Mouse (Mus musculus) limb, embryonic 15.5 days (tissue): ENCODE results near the gene Tspoap1. TPM values are rescaled to one million over a fixed set of nuclear protein-coding genes. Genes with fewer than 3 reads are reported as not detected.

Experiments used
- ATAC-seq: fragments of 200-750 bp; cut with Nextera tagmentation; 2 replicates; pipeline ENCODE4 v1.8.0; 2017; ENCODE audit warnings: low read depth, moderate TSS enrichment; ENCODE audit not compliant: insufficient number of reproducible peaks, low FRiP score, low TSS enrichment
- H3K27ac ChIP-seq: fragments of 300-500 bp; sonication (generic); 2 replicates; pipeline ENCODE4 v1.5.1; 2015; ENCODE audit warnings: moderate library complexity, mild to moderate bottlenecking, inconsistent platforms
- H3K27me3 ChIP-seq: fragments of 300-500 bp; sonication (generic); 2 replicates; pipeline ENCODE4 v1.6.1; 2015; ENCODE audit warnings: inconsistent platforms
- H3K36me3 ChIP-seq: fragments of 300-500 bp; sonication (generic); 2 replicates; pipeline ENCODE4 v1.6.1; 2015; ENCODE audit warnings: inconsistent platforms
- H3K4me1 ChIP-seq: fragments of 300-500 bp; sonication (generic); 2 replicates; pipeline ENCODE4 v1.6.1; 2015; ENCODE audit warnings: inconsistent platforms
- H3K4me2 ChIP-seq: fragments of 300-500 bp; sonication (generic); 2 replicates; pipeline ENCODE4 v1.6.1; 2015; ENCODE audit warnings: mild to moderate bottlenecking, inconsistent platforms
- H3K4me3 ChIP-seq: fragments of 300-500 bp; sonication (generic); 2 replicates; pipeline ENCODE4 v1.5.1; 2015; ENCODE audit warnings: mild to moderate bottlenecking, inconsistent platforms
- H3K9ac ChIP-seq: fragments of 300-500 bp; sonication (generic); 2 replicates; pipeline ENCODE4 v1.6.1; 2015; ENCODE audit warnings: inconsistent platforms
- H3K9me3 ChIP-seq: fragments of 300-500 bp; sonication (generic); 2 replicates; pipeline ENCODE4 v1.6.1; 2016; ENCODE audit warnings: inconsistent platforms
- WGBS: fragments of 180-500 bp; shearing (Covaris S2); methylation state at CpG from one replicate; pipeline ENCODE4 v1.1.7; 2015; 5-methylcytosine and 5-hydroxymethylcytosine counted together
- polyA plus RNA-seq: library from polyadenylated mRNA; unstranded; fragments of >200 nt; fragmentation: Nextera tagmentation; extraction: Ambion mirVana; gene quantifications from 2 replicates; pipeline ENCODE4 v1.2.1, GENCODE M21; 2015

Tspoap1 gene
- polyA plus RNA-seq, 1 experiment from 2014 or later, result 1.4 TPM

GRCm38 (mm10) chr11:87754603-87755002 is 5.7 kb upstream of the Tspoap1 start:
- WGBS, result 60% methylated on average over 5 of the region's 5 CpGs
- Histone ChIP-seq H3K4me1 (no peaks in the 10 kb centered on the region; the same call in 1 of the 2 replicates), H3K4me2 (no peak overlapping the region), H3K27me3 (peaks cover 9% of the 10 kb centered on the region), H3K27ac (no peak overlapping the region), H3K9me3 (no peaks in the 10 kb centered on the region), H3K9ac (no peak overlapping the region), H3K36me3 (no peaks in the 10 kb centered on the region), H3K4me3 (no peak overlapping the region)
- no peak for ATAC-seq

DNA sequence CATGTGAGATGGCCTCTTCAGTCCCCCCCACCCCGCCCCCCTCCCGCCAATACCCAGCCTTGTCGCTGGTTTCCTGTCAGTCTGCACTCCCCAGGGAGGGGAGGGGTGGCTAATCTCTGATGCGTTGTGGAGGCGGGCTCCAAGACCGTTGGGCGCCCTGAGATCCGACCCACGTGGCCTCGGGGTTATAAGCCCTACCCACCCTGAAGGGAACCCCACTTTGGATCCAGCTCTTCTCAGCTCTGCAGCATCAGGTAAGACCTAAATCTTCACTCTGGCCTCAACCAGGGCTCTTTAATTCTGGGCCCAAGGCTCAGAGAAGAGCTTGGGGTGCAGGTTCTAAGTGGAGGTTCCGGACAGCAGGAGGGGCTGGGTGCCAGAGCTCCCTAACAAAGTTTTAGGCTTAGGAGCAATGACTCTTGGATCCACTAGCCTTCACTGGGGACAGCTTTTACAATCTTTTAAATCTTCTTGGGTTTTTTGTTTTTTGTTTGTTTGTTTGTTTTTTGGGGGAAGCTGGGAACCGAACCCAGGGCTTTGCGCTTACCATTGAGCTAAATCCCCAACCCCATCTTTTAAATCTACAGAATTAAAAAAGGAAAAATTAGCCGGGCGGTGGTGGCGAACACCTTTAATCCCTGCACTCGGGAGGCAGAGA is 4.9 kb upstream of the Tspoap1 start:
- Histone ChIP-seq H3K9ac (no peak overlapping the region), H3K4me1 (no peaks in the 10 kb centered on the region), H3K36me3 (no peaks in the 10 kb centered on the region), H3K27me3 (peaks cover 18% of the 10 kb centered on the region), H3K4me2 (no peak overlapping the region), H3K4me3 (no peak overlapping the region), H3K9me3 (no peaks in the 10 kb centered on the region), H3K27ac (no peak overlapping the region)
- 75% methylated on average over 17 of the region's 17 CpGs for WGBS
- no peak for ATAC-seq

DNA sequence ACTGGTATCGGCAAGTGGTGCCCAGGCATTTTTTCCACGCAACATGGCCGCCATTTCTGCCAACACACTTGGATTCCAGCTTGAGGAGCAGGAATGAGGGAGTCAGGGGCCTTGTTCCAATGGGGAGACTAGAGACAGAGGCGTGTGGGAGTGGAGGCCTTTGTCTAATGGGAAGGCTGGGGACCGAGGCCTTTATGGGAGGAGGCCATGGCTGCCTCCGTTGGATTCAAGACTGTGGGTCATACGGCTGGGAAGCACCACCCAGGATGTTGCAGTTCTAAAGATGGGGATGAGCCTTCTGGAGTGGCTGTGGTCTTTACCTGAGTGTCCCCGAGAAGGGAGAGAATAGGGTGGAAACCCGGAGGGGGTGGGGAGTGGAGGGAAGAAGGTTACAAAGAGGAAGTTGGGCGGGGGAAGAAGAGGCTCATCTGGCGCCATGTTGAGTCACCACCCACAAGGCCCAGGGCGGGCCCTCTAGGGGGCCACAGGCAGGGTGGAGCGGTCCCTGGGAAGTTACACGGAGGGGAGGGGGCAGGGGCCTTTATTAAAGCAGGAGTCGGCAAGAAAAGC is 4.0 kb upstream of the Tspoap1 start:
- H3K4me1 ChIP-seq, result no peaks in the 10 kb centered on the region
- H3K4me2 ChIP-seq, result no peak overlapping the region
- 82% methylated on average over 15 of the region's 15 CpGs for WGBS
- no peaks in the 10 kb centered on the region for H3K9me3 ChIP-seq
- H3K36me3 ChIP-seq, result no peaks in the 10 kb centered on the region
- peak overlapping the region; percentile 10; the same call in 1 of the 2 replicates for H3K4me3 ChIP-seq
- no peak for ATAC-seq
- H3K27ac ChIP-seq, result no peak overlapping the region
- H3K9ac ChIP-seq, result no peak overlapping the region
- peaks cover 27% of the 10 kb centered on the region for H3K27me3 ChIP-seq

- Histone ChIP-seq H3K27ac (no peak overlapping the region), H3K27me3 (peaks cover 36% of the 10 kb centered on the region), H3K4me2 (no peak overlapping the region), H3K9ac (no peak overlapping the region), H3K4me3 (no peak overlapping the region; the same call in 1 of the 2 replicates), H3K9me3 (no peaks in the 10 kb centered on the region), H3K36me3 (no peaks in the 10 kb centered on the region), H3K4me1 (no peaks in the 10 kb centered on the region)
- 84% methylated on average over 25 of the region's 25 CpGs for WGBS
- no peak for ATAC-seq
Observed at GRCm38 (mm10) chr11:87757001-87757954, 3.1 kb upstream of the Tspoap1 start.

DNA sequence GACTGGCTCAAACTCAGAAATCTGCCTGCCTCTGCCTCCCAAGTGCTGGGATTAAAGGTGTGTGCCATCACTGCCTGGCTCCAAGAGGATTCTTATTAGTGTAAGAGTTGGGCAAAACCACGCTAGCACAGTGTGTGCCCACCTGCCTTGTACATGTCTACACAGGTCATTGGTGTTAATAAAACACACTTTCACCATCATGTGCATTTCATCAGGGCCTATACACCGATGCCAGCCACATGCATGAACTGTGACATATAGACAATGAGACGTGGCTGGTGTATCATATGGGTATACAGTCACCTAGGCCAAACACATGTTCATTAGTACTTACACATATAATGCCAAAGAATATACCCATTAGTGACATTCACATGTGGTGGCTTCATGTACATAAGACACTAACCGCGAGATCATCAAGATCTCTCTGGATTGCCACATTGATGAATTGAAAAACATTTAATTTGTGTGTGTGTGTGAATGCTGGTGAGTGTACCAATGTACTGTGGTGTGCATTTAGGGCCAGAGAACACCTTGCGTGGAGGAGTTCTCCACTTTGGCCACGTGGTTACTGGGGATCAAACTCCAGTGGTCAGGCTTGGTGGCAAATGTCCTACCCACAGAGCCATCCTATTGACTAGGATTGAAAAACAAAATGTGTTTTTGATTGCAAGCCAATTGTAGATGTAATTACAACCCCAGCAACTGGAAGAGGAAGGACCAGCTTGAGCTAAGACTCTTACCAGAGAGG is 2.0 kb upstream of the Tspoap1 start:
- WGBS, result 79% methylated on average over 7 of the region's 7 CpGs
- H3K36me3 ChIP-seq, result no peaks in the 10 kb centered on the region
- no peak overlapping the region for H3K4me2 ChIP-seq
- no peak for ATAC-seq
- no peak overlapping the region for H3K27ac ChIP-seq
- H3K9ac ChIP-seq, result no peak overlapping the region
- no peak overlapping the region for H3K4me3 ChIP-seq
- H3K27me3 ChIP-seq, result peaks cover 47% of the 10 kb centered on the region
- no peaks in the 10 kb centered on the region for H3K9me3 ChIP-seq
- H3K4me1 ChIP-seq, result peaks cover 2% of the 10 kb centered on the region

- H3K27ac ChIP-seq, result no peak overlapping the region
- H3K4me1 ChIP-seq, result peaks cover 9% of the 10 kb centered on the region
- no peak overlapping the region for H3K9ac ChIP-seq
- no peak overlapping the region for H3K4me2 ChIP-seq
- WGBS, result 73% methylated on average over 4 of the region's 4 CpGs
- no peak for ATAC-seq
- no peak overlapping the region for H3K4me3 ChIP-seq
- no peaks in the 10 kb centered on the region for H3K36me3 ChIP-seq
- no peaks in the 10 kb centered on the region for H3K9me3 ChIP-seq
- H3K27me3 ChIP-seq, result peaks cover 54% of the 10 kb centered on the region
Observed at GRCm38 (mm10) chr11:87758957-87759608, 1.3 kb upstream of the Tspoap1 start.

DNA sequence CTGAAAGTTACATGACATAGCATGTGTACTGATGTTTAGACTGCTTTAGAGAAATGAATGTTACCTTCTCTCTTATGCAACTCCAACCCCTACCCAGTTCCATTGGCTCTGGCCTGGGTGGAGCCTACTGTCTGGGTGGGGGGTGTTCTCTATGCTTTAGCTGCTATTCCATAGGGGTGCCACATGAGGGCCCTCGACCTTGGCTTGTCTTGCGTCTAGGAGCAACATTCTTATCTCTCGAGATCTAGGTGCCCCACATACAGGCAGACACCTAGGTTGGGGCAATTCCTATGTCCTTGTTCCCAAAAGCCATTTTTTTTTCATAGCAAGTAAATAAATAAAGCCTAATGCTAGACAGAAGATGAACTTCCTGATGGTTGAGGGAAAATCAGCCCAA is 734 bp upstream of the Tspoap1 start:
- H3K27ac ChIP-seq, result no peak overlapping the region
- ATAC-seq, result no peak
- H3K4me2 ChIP-seq, result no peak overlapping the region
- H3K27me3 ChIP-seq, result peaks cover 59% of the 10 kb centered on the region
- no peaks in the 10 kb centered on the region for H3K9me3 ChIP-seq
- no peak overlapping the region for H3K4me3 ChIP-seq
- peaks cover 14% of the 10 kb centered on the region for H3K4me1 ChIP-seq
- no peak overlapping the region for H3K9ac ChIP-seq
- no peaks in the 10 kb centered on the region for H3K36me3 ChIP-seq
- WGBS, result 5% methylated on average over 3 of the region's 3 CpGs

GRCm38 (mm10) chr11:87761181-87761721 is 910 bp downstream of the Tspoap1 start:
- no peak overlapping the region for H3K4me3 ChIP-seq
- H3K4me1 ChIP-seq, result peaks cover 15% of the 10 kb centered on the region
- no peak overlapping the region for H3K27ac ChIP-seq
- H3K27me3 ChIP-seq, result peaks cover 76% of the 10 kb centered on the region
- no peaks in the 10 kb centered on the region for H3K9me3 ChIP-seq
- H3K9ac ChIP-seq, result no peak overlapping the region
- no peaks in the 10 kb centered on the region for H3K36me3 ChIP-seq
- ATAC-seq, result no peak
- no peak overlapping the region for H3K4me2 ChIP-seq
- 62% methylated on average over 11 of the region's 11 CpGs for WGBS

DNA sequence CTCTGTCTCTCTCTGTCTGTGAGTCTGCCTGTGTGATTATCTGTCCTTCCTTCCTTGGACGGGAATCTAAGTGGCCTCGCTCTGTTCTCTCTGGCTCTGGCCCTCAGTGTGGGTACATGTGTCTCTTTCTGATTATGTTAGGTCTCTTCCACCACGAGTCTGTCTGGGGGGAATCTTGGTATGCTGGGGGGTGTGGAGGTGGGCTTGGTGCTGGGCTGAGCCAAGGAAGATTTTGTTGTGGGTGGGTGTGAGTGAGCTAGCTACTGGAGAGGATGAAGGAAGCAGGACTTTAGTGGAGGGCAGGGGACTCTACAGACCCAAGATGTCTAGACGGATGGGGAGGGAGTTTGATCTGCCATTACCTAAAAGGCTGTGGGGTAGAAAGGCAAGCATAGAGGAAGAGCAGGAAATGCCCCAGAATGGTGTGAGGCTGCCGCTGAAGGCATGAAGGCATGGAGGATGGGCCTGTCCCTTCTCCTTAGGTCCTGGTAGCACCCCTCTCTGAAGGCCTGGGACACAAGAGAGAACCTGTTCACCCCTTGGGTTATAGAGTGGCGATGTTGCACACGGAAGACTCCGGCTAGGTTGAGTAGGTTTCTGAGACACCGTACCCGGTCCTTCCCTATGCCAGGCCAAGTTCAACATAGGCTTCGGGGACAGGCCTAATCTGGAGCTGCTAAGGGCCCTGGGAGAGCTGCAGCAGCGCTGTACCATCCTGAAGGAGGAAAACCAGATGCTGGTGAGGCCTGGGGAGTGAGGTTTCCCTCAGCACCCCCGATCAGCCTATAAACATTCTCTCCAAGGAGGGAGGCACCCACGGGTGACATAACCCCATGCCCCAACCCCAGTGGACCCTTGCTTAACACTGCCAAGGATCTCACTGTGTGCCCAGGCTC is 1.7 kb downstream of the Tspoap1 start:
- Histone ChIP-seq H3K27me3 (peaks cover 84% of the 10 kb centered on the region), H3K9me3 (no peaks in the 10 kb centered on the region), H3K4me2 (no peak overlapping the region), H3K36me3 (no peaks in the 10 kb centered on the region), H3K4me1 (peaks cover 15% of the 10 kb centered on the region), H3K9ac (no peak overlapping the region), H3K27ac (no peak overlapping the region), H3K4me3 (no peak overlapping the region)
- 77% methylated on average over 14 of the region's 14 CpGs for WGBS
- ATAC-seq, result no peak

DNA sequence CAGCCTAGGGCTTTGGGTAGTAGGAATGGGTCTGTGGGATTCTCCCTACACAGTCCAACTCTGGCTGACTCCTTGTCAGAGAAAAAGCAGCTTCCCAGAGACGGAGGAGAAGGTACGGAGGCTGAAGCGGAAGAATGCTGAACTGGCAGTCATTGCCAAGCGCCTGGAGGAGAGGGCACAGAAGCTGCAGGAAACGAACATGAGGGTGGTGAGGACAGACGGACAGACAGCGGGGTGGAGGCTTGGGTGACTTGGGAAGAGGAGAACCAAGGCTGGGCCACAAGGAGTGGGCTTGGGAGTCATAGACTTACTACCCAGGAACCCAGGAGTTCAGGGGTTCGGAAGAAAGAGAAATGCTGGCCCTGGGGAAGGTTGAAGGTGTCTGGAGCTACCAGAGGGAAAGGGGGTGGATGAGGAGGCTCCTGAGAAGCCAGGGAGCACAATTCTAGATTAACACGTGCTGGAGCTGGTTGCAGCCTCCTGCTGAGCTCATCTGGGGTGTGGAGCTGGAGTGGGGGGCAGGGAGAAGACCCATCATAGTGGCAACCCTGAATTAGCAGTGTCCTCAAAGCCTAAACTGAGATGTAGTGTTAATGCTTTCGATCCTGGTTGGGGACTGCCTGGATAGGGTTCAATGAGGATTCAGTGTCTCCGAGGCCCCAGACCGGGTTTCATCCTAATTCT is 2.5 kb downstream of the Tspoap1 start:
- no peaks in the 10 kb centered on the region for H3K9me3 ChIP-seq
- H3K9ac ChIP-seq, result no peak overlapping the region
- H3K27me3 ChIP-seq, result peaks cover 91% of the 10 kb centered on the region
- H3K4me2 ChIP-seq, result peak overlapping the region; percentile 93; the same call in 1 of the 2 replicates
- ATAC-seq, result no peak
- H3K27ac ChIP-seq, result no peak overlapping the region
- peaks cover 15% of the 10 kb centered on the region for H3K4me1 ChIP-seq
- H3K4me3 ChIP-seq, result no peak overlapping the region
- no peaks in the 10 kb centered on the region for H3K36me3 ChIP-seq
- 44% methylated on average over 12 of the region's 12 CpGs for WGBS
